Mouse (Mus musculus) T-helper 2 cell (primary cell): ENCODE measurements at regions not wholly inside any gene's neighbourhood (a gene's known extent, or its start where the extent isn't known, plus 50 kb on each side); places are given as distances from the start of the nearest gene placed in this dataset.

ENCODE experiments used
- in situ Hi-C: fragments of 300-600 bp; cut with MboI, MseI; formaldehyde crosslinking; loops from one replicate; pipeline ENCODE4 v1.15.1; 2025; ENCODE audit warnings: high pct_unique_total_duplicates

DNA sequence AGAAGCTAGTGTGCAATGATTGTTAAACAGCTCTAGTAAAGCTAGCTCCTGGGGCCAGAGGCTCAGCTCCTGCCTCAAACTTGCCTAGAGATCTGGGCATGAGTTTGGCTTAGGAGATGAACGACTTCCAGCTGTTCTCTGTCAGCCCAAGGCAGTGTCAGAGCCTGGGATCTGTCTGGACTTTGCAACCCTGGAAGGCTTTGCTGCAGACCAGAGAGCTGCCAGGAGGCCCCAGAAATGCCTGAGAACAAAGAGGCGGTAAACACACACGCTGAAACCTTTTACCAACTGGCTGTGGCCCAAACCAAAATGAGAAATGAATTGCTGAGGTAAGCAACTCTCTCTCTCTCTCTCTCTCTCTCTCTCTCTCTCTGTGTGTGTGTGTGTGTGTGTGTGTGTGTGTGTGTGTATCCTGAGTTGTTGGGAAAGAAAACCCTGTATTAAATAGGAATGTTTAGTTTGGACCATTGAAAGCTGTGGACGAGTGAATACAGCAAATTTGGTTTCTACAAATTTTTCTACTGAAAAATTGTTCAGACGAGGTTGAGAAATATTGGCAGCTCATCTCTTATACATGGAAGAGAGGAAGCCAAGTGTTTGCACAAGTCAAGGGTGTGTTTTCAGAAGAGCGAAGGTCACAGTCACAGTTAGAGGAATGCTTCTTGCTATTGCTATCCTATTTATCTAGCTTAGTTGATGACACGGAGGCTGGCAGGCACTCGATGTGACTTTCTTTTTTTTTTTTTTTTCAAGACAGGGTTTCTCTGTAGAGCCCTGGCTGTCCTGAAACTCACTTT is 125.1 kb upstream of the Serp2 start:
- in situ Hi-C loops, result no loop called here

DNA sequence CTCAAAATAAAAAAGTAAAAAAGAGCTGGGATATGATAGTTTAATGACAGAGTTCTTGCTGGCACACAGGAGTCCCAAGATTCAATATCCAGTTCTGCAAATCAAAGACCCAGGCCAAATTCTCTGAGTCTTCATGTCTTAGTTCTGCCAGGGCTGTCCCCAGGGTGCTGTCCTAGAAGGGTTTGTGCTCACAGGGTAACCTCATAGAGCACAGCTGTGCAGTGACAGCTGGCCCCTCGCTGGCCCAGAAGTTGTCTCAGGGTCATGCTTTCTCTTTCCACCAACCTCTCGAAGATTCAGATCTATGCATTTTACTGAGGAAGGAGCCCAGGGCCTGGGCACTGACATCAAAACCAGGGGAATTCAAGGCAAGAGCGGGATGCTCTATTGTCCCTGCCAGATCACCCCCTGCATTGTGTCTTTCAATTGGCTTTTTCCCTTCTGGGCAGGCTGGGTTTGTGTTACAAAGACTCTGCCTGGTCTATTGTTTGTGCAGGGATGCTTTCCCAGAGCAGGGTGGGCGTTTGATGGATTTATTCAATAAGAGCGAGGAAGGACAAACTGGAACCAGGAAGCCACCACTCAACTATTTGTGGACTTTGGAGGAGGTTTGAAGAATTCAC is 121.9 kb upstream of the Serp2 start:
- in situ Hi-C loops, result no loop called here

DNA sequence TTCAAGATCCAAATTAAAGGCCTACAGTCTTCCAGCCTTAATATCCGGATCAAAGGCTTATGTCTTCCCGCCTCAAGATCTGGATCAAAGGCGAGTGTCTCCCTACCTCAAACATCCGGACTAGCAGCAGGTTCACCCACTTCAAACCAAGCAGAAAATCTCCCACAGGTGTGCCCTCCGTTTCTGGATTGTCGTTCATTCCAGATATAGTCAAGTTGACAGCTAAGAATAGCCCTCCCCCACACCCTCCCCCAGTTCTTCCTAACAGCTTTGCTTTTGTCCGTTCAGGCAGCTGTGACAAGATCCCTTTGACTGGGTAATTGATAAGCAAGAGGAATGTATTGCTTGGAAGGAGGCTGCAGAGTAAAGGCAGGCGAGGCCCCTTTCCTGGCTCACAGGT is 118.3 kb upstream of the Serp2 start:
- in situ Hi-C loops, result no loop called here

DNA sequence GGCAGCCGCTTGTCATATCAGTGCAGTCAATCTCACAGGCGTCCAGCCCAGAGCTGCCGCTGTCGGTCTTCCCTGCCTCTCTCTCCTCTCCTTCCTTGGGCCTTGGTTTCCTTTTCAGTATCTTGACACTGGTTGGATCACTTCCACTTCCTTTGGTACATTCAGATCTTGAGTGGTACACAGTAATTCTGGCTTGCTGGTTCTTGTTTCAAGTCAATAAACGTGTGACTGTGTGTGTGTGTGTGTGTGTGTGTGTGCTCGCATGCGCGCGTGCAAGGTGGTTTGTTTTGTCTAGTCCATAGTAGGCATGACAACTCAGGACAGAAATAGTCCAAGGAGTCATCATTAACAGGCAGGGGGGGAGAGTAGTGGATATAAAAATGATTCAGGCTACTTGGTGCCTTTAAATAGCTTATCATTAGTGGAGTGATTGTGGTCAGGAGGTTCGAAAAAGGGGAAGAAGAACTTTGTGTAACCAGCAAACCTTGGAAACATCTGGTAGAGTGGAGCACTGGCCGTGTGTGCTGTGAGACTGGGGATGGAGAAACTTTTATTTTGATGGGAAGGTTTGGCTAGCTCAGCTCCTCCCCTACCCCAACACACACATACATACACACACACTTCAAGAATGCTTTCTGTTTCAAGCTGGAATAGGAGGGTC is 117.1 kb upstream of the Serp2 start:
- in situ Hi-C loops, result no loop called here

GRCm38 (mm10) chr14:76672899-76673298 is 116.2 kb upstream of the Serp2 start:
- in situ Hi-C loops, result no loop called here

DNA sequence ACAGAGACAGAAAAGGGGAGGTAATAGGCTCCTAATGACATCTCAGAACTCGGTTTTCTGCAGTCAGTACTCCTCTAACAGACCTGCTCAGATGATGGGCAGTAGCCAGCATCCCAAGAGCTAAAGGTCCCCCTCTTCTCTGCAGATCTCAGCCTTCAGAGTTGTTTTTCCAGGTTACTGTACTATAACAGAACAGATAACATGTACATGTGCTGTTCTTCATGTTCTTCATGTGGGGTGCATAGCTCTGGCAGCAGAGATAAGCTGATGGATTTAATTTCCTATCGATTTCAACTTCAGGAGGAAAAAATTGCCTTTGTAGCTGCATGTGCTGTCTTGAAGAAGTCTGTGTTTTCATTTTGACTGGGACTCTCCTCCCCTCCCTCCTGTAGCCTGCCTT is 115.8 kb upstream of the Serp2 start:
- in situ Hi-C loops, result no loop called here

DNA sequence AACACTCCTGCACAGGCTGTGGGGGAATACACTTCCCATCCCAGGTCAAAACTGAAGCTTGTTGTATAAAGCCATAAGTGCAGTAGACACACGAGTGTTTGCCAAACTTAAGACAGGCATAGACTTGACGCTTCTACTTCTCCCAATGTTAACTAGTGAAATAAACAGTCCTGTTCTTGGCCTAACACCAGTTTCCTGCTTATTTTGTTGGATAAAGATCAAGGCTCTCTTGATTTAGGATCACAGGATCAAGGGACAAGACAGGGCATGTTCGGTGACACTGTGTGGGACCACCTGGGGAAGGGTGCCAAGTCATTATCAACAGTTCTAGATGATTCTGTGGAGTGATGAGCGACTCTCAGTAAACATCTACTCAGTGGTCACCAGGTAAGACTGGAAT is 114.3 kb upstream of the Serp2 start:
- in situ Hi-C loops, result no loop called here

- in situ Hi-C loops, result loop anchor here (10.0 kb wide), 1 partner anchor 119 kb away; no protein-coding TSS in a partner anchor
These were observed 109.2 kb upstream of the Serp2 start for GRCm38 (mm10) chr14:76665754-76666371.

GRCm38 (mm10) chr14:76664586-76665508 is 108.2 kb upstream of the Serp2 start:
- in situ Hi-C loops, result loop anchor here (10.0 kb wide), 1 partner anchor 120 kb away; no protein-coding TSS in a partner anchor

DNA sequence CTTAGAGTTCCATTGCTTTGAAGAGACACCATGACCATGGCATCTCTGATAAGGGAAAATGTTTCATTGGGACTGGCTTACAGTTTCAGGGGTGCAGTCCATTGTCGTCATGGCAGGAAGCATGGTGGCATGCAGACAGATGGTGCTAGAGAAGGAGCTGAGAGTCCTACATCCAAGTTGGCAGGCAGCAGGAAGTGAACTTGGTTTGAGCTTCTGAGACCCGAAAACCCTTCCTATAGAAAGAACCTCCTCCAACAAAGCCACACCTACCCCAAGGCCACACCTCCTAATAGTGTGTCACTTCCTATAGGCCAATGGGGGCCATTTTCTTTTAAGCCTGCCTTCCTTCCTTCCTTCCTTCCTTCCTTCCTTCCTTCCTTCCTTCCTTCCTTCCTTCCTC is 107.1 kb upstream of the Serp2 start:
- in situ Hi-C loops, result loop anchor here (10.0 kb wide), 1 partner anchor 121 kb away; no protein-coding TSS in a partner anchor

DNA sequence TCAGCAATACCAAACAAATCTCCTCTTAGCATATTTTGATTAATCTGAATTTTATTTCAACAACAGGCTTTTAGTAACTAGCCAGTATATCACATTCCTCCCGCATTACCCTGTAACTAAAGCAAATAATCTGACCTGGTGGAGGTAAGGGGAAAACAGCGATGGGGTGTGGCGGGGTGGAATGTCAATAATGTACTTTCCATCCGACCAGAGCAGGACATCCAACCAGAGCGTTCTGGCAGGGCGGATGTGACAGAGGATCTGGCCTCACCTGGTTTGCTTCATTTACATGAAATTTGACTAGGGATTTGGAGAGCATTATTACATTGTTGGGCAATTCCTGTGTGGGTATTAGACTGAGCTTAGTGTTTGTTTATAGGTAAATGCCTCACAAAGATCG is 106.2 kb upstream of the Serp2 start:
- in situ Hi-C loops, result loop anchor here (10.0 kb wide), 1 partner anchor 122 kb away; no protein-coding TSS in a partner anchor

DNA sequence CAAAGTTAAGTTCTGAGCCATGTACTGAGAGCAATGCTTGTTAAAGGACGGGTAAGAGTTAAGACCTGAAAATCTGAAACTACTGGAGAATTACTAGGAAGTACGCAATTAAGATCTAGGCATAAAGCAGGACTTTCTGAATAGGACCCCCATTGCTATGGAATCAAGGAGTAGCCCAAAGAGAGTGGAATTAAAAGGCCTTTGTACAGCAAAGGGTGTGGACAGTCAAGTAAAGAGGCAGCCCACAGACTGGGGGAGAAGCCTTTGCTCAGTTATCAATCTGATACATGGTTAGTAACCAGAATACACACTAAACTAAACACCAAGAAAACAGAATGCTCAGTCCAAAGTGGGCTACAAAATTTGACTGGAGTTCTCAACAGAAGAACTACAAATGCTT is 104.2 kb upstream of the Serp2 start:
- in situ Hi-C loops, result loop anchor here (10.0 kb wide), 1 partner anchor 124 kb away; no protein-coding TSS in a partner anchor

GRCm38 (mm10) chr14:76658952-76659502 is 102.3 kb upstream of the Serp2 start:
- in situ Hi-C loops, result no loop called here

DNA sequence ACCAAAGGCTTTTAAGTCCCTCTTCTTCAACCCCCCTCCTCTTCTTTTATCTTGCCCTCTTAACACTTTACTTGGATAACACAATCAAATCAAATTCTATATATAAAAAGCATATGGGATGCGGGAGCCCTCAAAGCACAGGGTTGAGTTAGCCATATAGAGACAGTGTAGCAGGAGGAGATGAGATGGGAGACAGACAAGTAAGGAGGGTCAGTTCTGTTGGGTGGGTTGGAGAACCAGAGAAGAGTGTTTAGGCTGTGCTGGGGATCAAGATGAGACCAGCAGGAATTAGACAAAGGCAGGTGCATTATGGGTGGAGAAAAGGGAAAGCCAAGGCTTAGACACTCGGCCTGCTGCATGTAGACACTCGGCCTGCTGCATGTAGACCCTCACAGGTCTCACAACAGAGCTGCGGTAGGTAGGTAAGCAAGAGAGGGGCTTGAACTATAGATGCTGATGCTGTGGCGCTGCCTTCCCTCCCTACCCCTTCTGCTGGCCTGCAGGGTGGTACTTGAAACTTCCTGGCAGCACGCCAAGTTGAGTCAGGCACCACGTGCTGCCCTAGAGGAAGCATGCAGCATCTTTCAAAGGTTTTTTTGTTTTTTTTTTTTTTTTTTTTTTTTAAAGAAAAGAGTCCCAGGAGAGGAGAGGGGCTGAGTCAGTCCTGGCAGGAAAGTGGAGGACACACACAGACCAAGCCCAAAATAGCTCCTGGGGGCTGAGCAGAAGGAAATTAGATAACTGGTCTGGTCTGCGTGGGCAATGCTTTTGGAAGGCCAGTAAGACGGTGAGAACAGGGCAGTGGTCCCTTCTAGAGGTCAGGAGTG is 101.3 kb upstream of the Serp2 start:
- in situ Hi-C loops, result no loop called here

GRCm38 (mm10) chr14:76657375-76657774 is 100.7 kb upstream of the Serp2 start:
- in situ Hi-C loops, result no loop called here

GRCm38 (mm10) chr14:76652356-76653126 is 95.9 kb upstream of the Serp2 start:
- in situ Hi-C loops, result no loop called here

- in situ Hi-C loops, result no loop called here
These were observed 94.4 kb upstream of the Serp2 start for GRCm38 (mm10) chr14:76651096-76651495.

DNA sequence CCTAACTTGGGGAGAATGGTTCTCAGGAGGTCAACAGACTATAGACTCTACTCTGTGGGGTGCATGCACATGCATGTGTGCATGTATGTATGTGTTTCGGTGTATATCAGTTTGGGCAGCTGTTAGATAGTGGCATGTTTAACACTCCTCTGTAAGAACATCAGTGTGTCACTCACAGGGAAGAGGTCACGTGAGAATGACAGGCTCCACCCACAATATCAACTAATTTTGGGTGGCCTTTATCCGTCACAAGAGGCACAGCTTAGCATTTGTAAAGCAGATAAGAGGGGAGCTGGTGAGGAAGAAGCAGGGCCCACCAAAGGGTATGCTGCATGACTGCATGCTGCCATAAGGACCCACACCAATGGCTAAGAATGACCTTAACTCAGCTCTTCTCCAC is 93.2 kb upstream of the Serp2 start:
- in situ Hi-C loops, result no loop called here

DNA sequence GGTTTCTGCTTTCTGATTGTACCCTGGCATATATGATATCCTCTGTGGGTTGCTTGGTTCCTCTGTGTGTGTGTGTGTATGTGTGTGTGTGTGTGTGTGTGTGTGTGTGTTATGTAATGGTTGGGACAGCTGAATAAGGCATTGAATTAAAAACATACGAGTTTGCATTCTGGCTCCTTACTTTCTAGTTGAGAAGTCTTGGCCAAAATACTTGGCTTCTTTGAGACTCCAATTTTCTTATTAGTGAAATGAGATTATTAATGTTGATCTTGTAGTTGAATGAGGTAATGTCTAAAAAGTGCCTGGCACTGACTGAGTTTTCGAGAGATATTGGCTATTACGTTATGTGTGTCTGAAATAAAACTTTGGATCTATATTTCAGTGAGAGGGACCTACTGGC is 88.0 kb upstream of the Serp2 start:
- in situ Hi-C loops, result no loop called here
